Mouse (Mus musculus): Measurements from ENCODE around the gene Usp36.
A peak's percentile ranks its signal among the peaks of the same experiment; 100 is the strongest.

Gene Usp36

DNA sequence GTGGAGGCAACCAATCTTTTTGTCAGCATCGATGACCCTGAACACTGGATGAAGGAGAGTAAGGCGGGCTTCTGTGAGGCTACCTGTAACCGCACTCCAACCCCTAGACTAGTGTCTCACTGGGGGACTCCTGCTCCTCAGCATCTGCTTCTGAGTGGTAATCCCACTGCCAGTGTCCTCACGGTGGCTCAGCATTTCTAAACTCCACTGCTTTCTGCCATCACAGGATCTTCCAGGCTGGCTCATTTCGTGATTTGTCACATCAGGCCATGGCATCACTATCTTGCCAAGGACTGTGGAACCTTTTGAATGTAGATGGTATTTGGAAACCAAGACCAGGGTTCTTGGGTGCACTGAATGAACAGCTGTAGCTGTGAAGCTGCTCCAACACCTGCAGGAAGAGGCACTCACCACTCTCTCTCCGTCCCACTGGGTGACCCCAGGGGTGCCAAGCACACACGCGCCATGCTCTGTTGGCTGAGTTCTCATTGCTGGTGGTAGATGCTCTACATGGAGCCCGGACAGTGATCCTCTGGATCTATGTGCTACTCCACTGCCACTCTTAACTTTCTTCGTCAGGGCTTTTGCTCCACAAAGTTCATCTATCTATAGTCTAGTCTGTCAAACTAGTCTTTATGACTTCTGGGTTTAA is 66.5 kb downstream of the Usp36 start:
- DNase-seq (ENCODE audit: low spot score in 2 of 2) = no peak

DNA sequence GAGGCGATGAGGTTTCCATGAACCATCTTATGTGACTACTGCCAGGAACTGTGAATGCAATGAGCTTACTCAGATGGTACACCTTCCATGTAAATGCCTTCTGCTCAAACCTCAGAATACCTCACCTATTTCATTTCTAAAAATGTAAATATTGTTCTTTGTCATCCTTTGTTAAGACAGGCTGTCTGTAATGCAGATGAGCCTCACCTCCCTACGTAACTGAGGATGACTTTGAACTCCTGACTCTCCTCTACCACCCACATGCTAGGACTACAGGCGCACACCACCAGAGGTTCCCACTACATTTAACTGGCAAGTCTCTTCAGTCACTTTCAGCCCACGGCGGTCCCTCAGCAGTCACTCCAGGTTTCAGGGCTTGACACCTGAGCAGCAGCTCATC is 67.1 kb downstream of the Usp36 start:
- DNase-seq (ENCODE audit: low spot score in 2 of 2) = no peak

DNA sequence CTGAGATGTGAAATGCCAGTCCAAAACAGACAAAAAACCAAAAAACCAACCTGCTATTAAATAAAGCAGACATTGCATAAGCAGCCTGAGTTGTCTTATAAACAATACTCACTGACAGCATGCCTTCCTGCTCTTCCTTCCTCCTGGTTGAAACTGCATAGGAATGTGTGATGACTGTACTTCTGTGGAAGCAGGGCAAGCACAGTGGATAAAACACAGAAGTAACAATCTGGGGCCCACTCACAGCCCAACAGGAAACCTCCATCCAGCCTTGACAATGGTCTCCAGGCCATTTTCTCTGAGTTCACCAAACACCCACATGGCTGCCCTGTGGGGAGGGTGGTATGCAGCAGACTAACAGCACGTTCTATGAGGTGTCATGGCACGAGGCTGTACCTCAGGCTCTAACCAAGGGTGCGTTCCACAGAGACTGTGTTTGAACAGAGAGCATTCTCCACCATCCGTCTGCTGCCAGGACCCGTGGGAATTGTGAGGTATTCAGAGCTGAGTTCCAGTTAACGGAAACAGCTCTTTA is 67.6 kb downstream of the Usp36 start:
- DNase-seq (ENCODE audit: low spot score in 2 of 2) = no peak

DNA sequence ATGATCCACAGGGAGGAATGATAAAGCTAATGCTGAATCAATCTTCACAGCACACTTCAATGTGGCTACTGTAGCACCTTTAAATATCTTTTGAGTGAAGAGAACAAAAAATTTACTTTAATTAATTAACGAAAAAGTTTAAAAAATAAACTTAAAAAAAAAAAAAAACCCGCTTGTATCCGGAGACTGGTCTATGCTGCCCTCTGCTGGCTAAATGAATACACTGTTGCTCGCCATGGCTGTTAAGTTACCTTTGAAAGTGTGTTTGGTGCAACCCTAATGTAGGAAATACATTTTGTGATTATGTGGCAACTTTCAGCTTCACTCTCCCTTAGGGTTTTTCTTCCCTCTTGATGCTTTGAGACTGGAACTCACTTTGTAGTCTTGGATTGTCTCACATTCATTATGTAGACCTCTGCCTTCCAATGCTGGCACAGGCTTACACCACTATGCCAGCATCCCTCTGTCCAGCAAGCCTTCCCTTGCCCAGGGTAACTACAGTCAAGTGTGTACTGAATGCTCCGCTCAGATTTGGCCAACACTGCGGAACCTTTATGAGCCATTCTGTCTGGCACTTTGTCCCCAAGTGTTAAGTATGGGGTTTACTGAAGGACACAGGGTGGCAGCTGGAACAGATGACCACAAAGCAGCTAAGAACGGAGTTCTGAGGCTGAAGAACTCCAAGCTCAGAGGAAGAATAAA is 69.3 kb downstream of the Usp36 start:
- DNase-seq (ENCODE audit: low spot score in 2 of 2) = peak in 1 of 2 experiments; percentile 64

DNA sequence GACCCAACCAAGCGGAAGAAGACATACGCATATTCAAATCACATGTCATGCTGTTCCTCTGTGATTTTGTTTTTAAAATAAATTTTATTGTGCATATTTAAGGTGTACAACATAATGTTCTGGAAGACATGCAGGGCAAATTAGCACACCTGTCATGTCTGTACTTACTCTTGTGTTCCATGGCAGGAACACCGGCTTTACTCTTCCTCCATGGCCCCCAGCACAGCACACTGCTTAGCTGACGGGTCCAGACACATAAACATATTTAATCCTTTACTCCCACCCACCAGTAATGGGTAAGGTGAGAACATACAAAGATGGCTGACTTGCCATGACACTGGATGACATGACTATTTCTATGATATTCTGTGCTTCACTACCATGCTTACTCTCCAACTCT is 71.0 kb downstream of the Usp36 start:
- DNase-seq (ENCODE audit: low spot score in 2 of 2) = no peak

DNA sequence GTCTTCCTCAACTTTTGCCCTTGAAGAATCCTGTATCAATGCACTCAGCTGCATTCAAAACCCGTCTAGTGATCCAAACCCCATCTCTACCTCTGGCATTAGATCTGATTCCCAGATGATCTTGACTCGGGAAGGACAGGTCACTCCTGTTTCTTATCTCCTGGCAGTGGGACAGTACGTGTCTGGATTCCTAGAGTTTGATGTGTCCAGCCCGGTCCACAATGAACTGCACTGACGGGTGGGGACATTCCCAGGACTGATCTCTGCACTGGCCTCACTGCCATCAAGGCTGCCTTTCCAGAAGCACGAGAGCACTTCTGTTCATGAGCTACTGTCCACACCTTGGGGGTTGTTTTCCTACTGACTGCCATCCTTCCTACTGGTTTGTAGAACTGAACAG is 73.6 kb downstream of the Usp36 start:
- DNase-seq (ENCODE audit: low spot score in 2 of 2) = no peak

DNA sequence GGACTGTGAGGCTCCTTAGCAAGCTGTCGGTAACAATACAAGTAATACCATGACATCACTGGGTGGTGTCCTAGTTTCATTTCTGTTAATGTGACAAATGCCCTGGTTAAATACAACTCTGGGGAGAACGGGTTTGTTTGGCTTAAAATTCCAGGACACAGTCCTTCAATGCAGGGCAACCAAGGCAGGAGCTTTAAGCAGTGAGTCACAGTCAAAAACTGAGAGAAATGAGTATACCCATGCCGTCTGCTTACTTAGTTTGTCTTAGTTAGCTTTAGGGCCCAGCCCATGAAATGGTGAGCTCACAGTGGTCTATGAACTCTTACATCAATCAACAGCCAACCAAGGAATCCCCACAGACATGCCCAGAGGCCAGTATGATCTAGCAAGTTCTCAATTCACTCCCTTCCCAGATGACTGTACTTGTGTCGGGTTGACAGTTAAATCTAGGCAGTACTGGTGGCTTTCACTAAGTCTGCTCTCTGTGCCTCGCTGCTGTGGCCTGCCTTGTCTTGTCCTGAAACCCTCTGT is 74.1 kb downstream of the Usp36 start:
- DNase-seq (ENCODE audit: low spot score in 2 of 2) = no peak

DNA sequence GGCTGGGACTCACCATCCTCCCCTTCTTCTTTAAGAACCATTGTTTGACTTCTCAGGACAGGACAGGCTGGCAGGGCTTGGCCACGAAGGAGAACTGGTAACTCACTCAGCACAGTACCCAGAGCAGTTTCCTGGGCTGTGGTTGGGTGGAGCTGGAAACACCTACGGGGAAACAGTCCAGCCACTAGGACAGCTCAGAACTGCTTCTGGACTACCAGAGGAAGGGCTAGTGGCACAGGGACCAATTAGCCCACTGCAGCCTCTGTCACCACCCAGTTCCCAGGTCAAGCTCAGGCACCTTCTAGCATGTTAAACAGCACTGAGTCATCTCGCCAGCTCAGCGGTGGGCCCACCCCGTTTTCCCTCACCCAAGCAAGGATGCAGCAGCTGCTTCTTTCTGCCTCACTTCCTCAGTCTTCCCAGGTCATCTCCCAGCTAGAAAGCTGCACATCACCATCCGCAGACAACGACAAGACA is 77.4 kb downstream of the Usp36 start:
- DNase-seq (ENCODE audit: low spot score in 2 of 2) = peak in 1 of 2 experiments; percentile 46

DNA sequence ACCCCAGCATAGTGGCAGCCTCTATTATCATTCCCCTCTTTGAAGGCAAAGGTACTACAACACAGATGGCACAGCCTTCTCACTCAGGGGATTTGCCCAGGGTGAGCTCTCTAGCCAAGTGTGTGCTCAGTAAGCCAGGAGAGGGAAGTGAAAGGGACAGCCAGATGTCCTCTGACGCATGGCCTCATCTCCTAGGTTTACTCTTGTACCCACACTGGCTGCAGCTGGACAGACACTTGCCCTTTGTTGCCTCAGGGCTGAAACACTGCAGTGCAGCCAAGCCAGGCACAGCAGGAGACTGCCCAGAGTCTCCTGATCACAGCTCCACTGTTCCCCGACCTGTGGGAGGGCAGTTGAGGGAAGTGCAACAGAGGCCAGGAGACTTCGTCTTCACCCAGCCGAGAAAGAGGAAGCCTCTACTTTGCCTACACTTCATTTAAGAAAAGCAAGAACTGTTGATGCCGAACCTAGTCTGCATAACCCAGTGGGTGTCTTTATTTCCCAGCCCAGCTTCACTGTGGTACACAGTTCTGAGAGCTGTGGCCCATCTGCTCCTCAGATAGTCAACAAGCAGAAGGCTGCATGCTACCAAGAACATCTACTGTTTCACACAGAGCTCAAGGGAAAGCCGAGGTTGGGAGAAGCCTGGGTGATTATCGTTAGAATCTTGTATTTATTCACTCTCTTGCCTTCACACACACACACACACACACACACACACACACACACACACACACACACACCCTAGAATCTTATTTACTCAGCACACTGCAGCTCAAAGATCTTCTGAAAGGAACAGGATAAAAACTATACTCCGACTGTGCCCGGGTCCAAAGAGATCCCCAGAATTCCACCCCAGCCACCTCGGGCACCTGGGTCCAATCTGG is 78.1 kb downstream of the Usp36 start:
- DNase-seq (ENCODE audit: low spot score in 2 of 2) = peak in 1 of 2 experiments; percentile 51

DNA sequence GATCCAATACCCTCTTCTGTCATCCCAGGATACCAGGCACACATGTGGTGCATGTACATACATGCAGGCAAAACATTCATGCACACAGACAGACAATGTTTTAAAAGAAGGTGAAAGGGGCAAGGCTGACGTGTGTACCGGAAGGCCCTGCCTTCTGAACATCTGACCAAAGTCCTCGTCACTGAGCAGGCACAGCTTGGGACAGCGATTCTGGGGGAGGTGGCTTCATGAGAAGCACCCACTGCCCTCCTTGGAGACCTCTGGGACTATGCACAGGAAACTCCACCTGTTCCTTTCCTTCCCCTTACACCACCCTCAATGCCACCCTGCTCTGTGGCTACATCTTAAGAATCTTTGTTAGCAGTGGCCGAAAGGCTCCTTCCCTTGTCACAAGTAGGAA is 79.1 kb downstream of the Usp36 start:
- no peak for DNase-seq (ENCODE audit: low spot score in 2 of 2)

DNA sequence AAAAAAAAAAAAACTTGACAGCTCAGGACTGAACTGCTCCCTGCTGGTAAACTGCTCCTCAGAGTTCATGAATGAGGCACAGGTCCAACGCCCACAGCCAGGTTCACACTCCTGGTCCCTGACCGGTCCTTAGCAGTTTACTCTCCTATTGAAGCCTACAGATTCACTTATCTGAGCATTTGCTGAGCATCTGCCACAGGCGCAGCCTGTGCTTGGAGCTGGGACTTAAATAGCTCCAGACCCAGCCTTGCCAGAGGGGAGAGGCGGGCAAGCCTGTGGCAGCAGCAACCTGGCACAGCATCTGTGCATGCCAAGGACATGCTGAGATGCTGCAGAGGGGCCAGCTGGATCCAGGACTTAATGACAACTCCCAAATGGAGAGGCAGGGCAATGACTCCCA is 79.9 kb downstream of the Usp36 start:
- DNase-seq (ENCODE audit: low spot score in 2 of 2) = peak; percentile 61 to 73

Data from right cerebral cortex, adult 2 months (tissue).